Mouse (Mus musculus): ENCODE measurements around the gene Prune1.

- no peak for TF ChIP-seq CTCF (IDR thresholded peaks at IDR 0.05; ENCODE audit: borderline replicate concordance, insufficient read depth, low read length)
- no peak for TF ChIP-seq POLR2A (IDR thresholded peaks at IDR 0.05; ENCODE audit: low read depth, low read length)
These were observed 11.0 kb upstream of the Prune1 start for GRCm38 (mm10) chr3:95292899-95293298.
